Mouse (Mus musculus) layer of hippocampus, adult 6 months (tissue): Measurements from ENCODE around the gene Supv3l1. TPM values are rescaled to one million over a fixed set of nuclear protein-coding genes. Genes with fewer than 3 reads are reported as not detected.

ENCODE experiments used
- long read RNA-seq, 2 experiments: library from polyadenylated mRNA; unstranded; transcript quantifications; one replicate each; pipeline ENCODE4 v2.0.0; 2019 to 2020
- polyA plus RNA-seq: library from polyadenylated mRNA; unstranded; fragments of <200 nt; fragmentation: Nextera tagmentation; gene quantifications from 2 replicates; pipeline ENCODE4 v1.2.3, GENCODE M21; 2021

Gene Supv3l1
- polyA plus RNA-seq, result 14.9 and 16.0 TPM in 2 replicates
- long read RNA-seq, experiment 1, transcript Supv3l1-201 (15 exons, 2,604 nt), result major isoform, 24 of 29 reads
- long read RNA-seq, experiment 1, partial matches to known transcripts, result 1 of 29 reads
- long read RNA-seq, experiment 1, other reads (novel, unspliced or antisense), result 4 of 29 reads
- long read RNA-seq, experiment 2, transcript Supv3l1-201 (15 exons, 2,604 nt), result major isoform, 102 of 146 reads
- long read RNA-seq, experiment 2, transcript Supv3l1-205 (15 exons, 2,519 nt), result minor isoform, 11 of 146 reads
- long read RNA-seq, experiment 2, partial matches to known transcripts, result 5 of 146 reads
- long read RNA-seq, experiment 2, other reads (novel, unspliced or antisense), result 28 of 146 reads

GRCm38 (mm10) chr10:62449364-62450279 lies at the start of gene Supv3l1, which contains the start of gene 4930507D05Rik:
TSS of gene Supv3l1 (minus strand) at chr10:62449738.
TSS of gene 4930507D05Rik (plus strand) at chr10:62449489.

GRCm38 (mm10) chr10:62486618-62487415 lies 37.3 kb upstream of the Supv3l1 start, which contains the start of gene Vps26a:
TSS of gene Vps26a (minus strand) at chr10:62486805.

GRCm38 (mm10) chr10:62422255-62422654 lies 27.3 kb downstream of the Supv3l1 start, which contains the start of gene Hkdc1:
TSS of gene Hkdc1 (minus strand) at chr10:62422491.

GRCm38 (mm10) chr10:62379808-62380207 lies 69.7 kb downstream of the Supv3l1 start, which contains the start of gene Hk1:
TSS of gene Hk1 (minus strand) at chr10:62379908.

Other genes starting within 250 kb of the Supv3l1 start
- 35.1 and 44.6 TPM in 2 replicates for gene Tspan15, start 218.5 kb downstream of the Supv3l1 start, polyA plus RNA-seq
- 0.23 and 0.31 TPM in 2 replicates for gene Tacr2, start 197.3 kb downstream of the Supv3l1 start, polyA plus RNA-seq
- gene Hk1, start 69.8 kb downstream of the Supv3l1 start, polyA plus RNA-seq, result 22.6 and 25.9 TPM in 2 replicates
- gene Hkdc1, start 27.2 kb downstream of the Supv3l1 start, polyA plus RNA-seq, result 0.78 and 1.0 TPM in 2 replicates
- gene 4930507D05Rik, start 249 bp downstream of the Supv3l1 start, polyA plus RNA-seq, result 0.79 and 0.83 TPM in 2 replicates
- 46.9 and 49.3 TPM in 2 replicates for gene Vps26a, start 37.1 kb upstream of the Supv3l1 start, polyA plus RNA-seq
- 15.4 and 19.4 TPM in 2 replicates for gene Srgn, start 77.7 kb upstream of the Supv3l1 start, polyA plus RNA-seq
- gene Kif1bp, start 128.7 kb upstream of the Supv3l1 start, polyA plus RNA-seq, result 61.2 and 73.1 TPM in 2 replicates
- 4.3 and 4.7 TPM in 2 replicates for gene Ddx21, start 152.5 kb upstream of the Supv3l1 start, polyA plus RNA-seq
- gene Ddx50, start 201.5 kb upstream of the Supv3l1 start, polyA plus RNA-seq, result 36.0 and 37.4 TPM in 2 replicates